Mouse (Mus musculus): Measurements from ENCODE around the gene Slc30a7.
A peak's percentile ranks its signal among the peaks of the same experiment; 100 is the strongest.

Gene Slc30a7

DNA sequence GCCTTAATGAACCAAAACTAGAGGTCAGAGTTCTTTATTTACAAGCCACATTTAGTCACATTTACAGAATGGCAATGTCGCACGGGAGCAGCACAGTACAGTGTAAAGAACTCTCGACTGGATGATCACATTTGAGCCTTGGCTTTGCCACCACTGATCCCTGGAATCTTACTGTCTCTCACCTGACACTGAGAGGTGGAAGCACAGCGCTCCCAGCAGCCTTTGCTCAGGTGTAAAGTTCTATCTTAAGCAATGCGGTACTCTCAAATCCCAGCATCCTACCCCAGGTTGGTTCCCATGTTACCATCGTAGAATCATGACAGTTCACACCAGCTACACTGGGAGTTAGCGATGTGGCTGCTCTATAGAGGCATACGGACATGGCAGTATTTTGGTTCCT is 65.7 kb downstream of the Slc30a7 start:
- DNase-seq = no peak

DNA sequence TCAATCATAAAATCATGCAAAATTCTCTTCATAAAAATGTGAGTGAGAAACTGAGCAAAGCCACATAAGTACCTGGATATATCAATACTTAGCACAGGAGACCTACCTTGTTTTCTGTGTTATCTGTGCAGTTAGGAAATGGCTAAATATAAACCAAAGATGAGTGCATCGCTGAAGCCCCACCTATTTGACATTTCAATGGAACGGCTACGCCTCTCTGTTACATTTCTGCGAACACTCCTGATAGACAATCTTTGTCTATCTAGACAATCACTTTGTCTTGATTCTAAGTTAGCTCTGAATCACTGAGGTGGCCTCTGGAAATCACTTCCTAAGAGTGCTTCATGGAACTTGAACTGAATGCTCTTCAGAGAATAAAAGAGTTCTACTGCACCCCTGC is 66.7 kb downstream of the Slc30a7 start:
- DNase-seq = no peak

DNA sequence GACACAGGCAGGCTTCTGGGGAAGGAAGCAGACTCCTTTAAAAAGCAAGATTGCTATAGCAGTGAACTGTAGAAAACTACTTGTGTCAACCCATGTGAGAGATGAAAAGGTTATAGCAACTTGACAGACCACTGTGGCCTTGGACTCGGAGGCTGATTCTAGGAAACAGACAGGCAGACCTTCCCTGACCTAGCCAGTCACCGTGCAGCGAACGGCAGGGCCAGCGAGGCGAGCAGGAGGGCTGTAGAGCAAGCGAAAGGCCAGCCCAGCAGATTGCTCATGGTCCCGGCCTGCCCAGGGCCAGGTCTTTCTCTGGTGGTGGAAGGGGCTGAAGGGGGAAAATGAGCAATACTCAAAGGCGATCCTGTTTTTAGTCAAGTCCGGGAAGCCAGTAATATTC is 69.4 kb downstream of the Slc30a7 start:
- no peak for DNase-seq

DNA sequence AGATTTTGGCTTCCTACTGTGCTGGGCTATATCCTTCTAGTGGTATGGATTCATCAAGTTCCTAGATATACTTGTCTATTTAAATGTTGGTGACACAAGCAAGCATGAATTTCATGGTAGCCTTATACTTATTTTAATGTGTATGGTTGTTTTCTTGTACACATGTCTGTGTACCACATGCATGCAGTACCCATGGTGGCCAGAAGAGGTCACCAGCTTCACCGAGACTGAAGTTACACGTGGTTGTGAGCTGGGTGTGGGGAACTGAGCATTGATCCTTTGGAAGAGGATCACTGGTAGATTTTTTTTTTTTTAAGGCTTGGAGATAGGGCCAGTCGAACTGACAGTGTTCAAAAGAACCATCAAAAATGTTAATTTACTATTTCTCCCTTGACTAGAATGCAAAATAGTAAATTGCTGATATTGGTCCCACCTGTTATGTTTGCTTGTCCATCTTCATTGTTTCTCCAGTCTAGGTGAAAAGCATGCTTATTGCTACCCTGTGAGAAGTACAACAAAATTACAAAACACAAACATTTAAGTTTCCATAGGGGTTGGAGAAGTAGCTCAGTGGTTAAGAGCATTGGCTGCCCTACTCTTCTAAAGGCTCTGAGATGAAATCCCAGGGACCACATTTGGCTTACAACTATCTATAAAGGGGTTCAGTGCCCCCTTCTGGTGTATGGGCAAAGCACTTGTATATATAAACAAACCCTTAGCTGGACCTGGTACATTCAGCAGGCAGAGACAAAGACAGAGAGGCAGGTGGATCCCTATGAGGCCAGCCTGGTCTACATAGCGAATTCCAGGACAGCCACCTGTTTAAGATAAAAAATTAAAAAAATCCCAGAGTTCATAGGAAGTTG is 70.2 kb downstream of the Slc30a7 start:
- peak; percentile 35 to 63 for DNase-seq

DNA sequence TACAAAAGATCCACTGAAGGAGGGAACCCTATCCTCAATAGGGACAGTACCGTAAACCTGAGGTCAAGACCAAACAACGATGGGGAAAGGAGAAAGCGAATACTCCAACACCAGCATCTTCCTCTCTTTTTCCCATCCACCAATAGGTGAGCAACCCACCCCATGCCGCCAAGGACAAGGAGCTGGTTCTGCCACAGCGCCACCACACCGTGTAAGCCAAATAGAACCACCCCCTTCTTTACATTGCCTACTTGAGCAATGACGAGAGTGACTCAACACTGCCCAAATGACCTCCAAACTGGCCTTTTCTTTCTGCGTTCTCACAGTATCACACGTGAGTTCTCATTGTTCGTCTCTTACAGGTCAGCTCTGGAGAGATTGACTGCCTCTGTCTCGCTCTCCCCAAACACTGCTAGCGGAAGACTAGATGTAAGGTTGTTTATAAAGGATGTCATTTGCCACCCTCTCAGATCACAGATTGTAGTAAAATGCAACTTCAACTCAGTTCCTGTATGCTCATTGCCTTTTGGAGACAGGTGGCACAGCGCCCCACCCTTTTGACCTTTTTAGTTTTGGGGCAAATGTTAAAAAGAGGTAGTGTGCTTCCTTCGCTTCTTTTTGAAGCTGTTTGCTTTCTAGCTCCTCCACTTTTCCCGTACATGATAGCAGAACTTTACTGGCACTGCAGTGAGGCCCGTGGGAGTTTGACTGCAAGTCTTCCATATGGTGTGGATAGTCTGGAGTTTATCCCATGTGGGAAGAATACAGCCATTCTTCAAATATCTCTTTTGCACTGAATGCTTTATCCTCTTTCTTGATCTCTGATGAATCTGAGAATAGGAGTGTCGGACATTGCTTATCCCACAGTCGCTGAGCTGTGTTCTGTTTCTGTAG is 73.7 kb downstream of the Slc30a7 start:
- no peak for DNase-seq

DNA sequence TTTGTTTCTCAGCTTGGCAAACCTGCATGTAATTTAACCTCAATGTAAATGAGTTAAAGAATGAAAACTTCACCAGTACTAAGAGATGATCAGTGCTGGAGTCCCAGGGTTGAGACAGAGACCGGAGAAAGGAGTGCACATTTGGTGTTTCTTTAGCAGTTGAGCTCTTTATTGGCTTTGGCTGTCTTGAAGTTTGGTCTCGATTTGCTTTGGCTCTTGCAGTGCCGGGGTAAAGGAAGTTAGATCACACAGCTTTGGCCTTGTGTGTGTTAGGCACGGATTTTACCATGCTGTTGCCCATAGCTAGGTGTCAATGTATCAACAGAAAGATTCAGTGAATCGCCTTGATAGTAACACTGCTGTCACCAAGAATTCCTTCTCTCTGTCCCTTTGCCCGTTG is 75.5 kb downstream of the Slc30a7 start:
- DNase-seq = no peak

DNA sequence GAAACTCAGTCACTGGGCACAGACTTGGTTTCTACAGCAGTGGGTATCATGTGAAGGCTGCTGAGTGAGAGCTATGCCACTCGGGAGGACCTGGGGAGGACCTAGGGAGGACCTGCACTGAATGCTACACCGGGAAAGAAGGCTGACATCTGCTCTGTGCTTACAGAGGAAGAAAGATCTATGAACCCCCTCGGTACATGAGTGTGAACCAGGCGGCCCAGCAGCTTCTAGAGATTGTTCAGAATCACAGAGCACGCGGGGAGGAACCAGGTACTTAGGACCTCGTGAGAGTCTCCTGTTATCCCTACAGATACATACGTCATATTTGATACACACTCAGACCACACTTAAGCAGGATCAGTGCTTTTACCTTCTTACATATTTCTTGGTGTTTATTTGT is 80.7 kb downstream of the Slc30a7 start:
- DNase-seq = no peak

DNA sequence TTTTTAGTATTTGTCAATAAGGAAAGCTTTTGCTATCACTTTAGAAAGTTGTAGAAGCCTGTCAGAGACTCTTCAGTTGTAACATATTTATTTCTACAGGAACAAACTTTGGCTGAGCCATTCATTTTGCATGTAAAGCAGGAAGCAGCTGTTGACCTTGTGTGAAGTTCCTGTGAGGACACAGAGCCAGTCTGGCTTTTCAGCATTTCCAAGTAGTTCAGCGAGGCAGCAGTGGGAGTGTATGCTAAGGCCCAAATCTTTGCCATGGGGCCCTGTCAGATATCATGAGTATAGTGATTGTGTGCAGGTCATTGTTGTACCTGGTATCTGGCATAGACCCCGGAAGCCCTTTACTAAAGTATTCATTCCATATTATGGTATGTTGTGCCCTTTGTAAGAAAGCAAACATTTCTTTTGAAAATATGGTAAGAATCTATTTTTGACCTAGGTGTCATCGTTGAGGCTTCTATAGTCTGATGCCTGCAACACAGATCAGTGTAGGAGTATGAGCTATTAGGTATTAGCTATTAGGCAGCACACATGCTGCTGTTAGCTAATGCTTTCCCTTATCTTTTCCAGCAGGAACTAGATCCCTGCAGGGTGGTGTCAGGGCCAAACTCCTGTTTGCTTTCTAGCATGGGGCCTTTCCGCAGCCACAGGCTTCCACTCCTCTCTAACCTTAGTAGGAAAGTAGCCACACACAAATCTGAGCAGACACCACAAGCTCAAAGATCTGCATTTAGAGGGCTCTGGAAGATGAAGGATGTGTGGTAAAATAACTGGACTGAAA is 82.6 kb downstream of the Slc30a7 start:
- peak; percentile 24 to 38 for DNase-seq

DNA sequence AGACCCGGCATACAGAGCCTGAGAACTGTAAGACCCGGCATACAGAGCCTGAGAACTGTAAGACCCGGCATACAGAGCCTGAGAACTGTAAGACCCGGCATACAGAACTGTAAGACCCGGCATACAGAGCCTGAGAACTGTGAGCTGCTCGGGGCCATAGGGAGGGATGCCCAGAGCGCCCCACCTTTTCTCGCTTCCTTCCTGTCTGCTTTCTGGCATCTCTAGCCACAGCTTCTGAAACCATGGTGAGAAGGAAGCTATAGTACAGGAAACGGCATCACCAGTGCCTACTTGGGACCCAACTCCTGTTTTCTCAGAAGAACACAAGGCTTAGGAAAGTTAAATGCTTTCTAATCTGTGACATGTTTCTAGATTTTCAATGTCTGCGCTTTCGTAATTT is 99.8 kb downstream of the Slc30a7 start:
- peak in 1 of 2 experiments; percentile 37 for DNase-seq

DNA sequence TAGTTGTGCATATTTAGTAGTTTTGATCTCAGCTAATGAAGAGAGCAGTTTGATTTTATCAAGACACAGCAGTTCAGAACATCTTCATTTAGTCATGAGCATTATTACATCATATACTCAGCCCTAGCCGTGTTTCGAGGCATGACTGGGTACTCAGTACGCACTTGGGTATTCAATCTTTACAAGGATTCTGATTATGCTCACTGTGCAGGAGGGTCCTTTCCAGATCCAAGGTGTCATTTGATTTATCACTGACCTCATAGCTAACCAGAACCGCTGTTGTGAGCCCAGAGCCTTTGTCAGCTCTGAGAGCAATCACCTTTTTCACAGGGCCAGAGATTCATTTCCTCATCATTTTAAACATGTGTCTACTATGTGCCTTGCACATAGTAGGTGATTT is 101.6 kb downstream of the Slc30a7 start:
- no peak for DNase-seq

DNA sequence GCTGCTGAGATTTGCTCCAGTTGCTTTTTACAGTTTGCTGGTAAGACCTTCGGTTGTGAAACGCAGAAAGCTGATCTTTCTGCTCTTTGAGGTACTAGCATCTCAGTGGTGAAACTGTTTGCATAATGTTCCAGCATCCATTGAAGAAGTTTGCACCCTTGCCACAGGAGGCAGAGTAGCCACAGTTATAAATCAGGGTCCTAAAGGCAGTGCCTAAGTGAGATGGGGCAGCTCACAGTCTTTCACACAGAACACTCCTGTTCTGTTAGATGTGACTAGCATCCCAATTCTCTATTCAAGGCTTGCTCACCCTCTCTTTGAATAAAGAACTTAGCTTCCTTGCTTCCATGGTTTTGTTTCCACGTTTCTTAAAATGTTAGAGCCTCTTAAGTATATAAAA is 102.1 kb downstream of the Slc30a7 start:
- no peak for DNase-seq

DNA sequence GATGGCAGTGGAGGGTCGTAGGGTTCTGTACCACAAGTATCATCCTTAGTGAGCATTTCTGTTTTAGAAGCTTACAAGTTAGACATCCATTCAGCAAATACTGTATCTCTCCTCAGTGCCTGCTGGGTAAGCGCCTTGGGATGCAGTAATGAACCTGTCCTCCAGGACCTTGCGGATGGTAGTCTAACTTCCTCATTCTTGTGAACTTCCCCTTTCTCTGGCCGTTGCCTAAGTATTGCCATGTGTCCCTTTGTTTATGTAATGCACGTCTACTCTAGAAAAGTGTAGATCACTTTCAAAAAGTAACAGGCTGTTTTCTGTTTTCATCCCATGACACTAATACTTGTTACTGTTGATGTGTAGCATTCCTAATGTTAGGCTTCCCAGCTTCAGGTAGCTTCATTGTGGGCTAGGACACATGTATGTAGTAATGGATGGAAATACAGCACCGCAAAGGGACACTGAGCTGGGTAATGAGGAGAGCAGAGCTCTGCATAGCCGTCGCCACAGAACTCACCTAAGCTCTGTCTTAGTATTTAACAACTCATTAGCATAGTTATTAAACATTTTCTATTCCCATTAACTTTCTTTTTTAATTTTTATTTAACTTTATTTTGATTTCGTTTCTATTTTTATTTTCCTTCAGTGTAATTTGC is 104.8 kb downstream of the Slc30a7 start:
- DNase-seq = no peak

DNA sequence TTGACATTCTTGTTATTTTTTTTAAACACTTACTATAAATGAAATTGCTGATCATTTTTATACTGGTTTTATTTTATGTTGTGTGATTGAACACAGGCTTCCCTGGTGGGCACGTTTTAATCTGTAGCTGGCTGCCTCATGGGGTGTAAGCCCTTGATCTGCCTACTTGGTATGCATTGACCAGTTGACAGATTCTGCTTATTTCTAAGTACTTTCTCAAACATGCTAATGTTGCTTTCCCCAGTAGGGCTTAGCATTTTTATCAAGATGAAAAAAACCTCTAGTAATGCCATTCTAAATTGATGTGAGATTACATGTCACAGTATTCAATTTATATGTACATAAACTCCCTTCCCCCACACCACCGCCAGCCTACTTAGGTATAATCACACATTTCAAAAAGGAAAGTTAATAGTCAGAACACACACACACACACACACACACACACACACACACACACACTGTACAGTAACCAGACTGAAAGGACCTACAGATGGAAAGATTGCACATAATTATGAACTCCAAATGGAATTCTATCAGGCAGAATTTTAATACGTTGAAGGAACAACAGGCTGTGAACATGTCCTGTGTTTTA is 108.8 kb downstream of the Slc30a7 start:
- DNase-seq = no peak

DNA sequence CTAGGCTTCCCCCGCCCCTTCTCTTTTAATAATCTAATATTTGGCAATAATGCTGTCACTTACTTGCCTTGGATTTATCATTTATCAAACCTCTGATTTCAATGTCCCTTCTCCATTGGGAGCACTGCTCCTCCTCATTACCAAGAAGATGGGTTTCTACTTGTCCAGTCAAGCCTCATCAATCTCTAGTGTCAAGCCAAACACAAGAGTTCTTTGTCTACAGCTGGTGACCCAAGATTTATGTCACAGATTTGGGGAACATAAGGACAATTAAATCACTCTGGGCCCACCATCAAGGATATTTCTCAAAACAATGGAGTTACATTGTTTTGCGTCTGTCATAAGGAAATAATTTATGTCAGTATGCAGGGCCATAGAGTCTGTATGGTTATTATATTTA is 114.0 kb downstream of the Slc30a7 start:
- no peak for DNase-seq

DNA sequence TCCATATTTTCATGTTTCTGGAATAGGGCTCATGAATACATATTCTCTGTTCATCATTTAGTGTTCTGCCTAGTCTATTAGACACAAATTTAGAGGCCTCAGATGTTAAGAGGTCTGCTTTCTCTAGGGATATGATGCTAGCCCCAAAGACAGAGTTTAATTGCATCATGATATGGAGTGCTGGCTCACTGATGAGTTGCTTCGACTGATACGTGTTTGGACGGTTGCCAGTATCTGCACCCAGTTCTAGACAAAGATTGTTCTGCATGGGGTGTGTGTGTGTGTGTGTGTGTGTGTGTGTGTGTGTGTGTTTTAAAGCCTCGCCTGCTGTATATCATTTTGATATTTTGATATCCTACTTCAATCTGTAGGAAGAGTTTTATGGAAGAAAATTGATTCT is 114.9 kb downstream of the Slc30a7 start:
- no peak for DNase-seq

Data from lung, postnatal 4 days (tissue).